Mouse (Mus musculus) neural tube, embryonic 11.5 days (tissue): ENCODE data around the gene Odf2. TPM values are rescaled to one million over a fixed set of nuclear protein-coding genes. Genes with fewer than 3 reads are reported as not detected.
A peak's percentile ranks its signal among the peaks of the same experiment; 100 is the strongest.
"Not testable (repeated sequence)": the region's sequence is repeated elsewhere in the genome, so short reads cannot be mapped to it uniquely, and the experiment has no call there.

ENCODE experiments used
- ATAC-seq: fragments of 200-750 bp; cut with Nextera tagmentation; 2 replicates; pipeline ENCODE4 v1.8.0; 2017; ENCODE audit warnings: moderate number of reproducible peaks, mild to moderate bottlenecking, moderate TSS enrichment, moderate library complexity; ENCODE audit not compliant: insufficient read depth, low FRiP score, low TSS enrichment
- DNase-seq: peaks from one replicate; pipeline ENCODE4 v3.0.0-alpha.2; 2015; ENCODE audit warnings: low spot score
- H3K27ac ChIP-seq: fragments of 300-500 bp; sonication (generic); 2 replicates; pipeline ENCODE4 v1.5.1; 2014; ENCODE audit warnings: low read depth, mild to moderate bottlenecking, low read length
- H3K27me3 ChIP-seq: fragments of 300-500 bp; sonication (generic); 2 replicates; pipeline ENCODE4 v1.6.1; 2014; ENCODE audit warnings: mild to moderate bottlenecking, low read length, mixed read lengths; ENCODE audit not compliant: control insufficient read depth, insufficient read depth
- H3K36me3 ChIP-seq: fragments of 300-500 bp; sonication (generic); 2 replicates; pipeline ENCODE4 v1.6.1; 2014; ENCODE audit warnings: mild to moderate bottlenecking, low read length, moderate library complexity, mixed read lengths; ENCODE audit not compliant: control insufficient read depth, insufficient read depth
- H3K4me1 ChIP-seq: fragments of 300-500 bp; sonication (generic); 2 replicates; pipeline ENCODE4 v1.6.1; 2014; ENCODE audit warnings: low read length, mixed read lengths; ENCODE audit not compliant: control insufficient read depth, insufficient read depth
- H3K4me2 ChIP-seq: fragments of 300-500 bp; sonication (generic); 2 replicates; pipeline ENCODE4 v1.6.1; 2014; ENCODE audit warnings: low read depth, mild to moderate bottlenecking, moderate library complexity
- H3K4me3 ChIP-seq: fragments of 300-500 bp; sonication (generic); 2 replicates; pipeline ENCODE4 v1.5.1; 2014; ENCODE audit warnings: low read depth, low read length
- H3K9ac ChIP-seq: fragments of 300-500 bp; sonication (generic); 2 replicates; pipeline ENCODE4 v1.6.1; 2014; ENCODE audit warnings: mild to moderate bottlenecking, low read length
- H3K9me3 ChIP-seq: fragments of 300-500 bp; sonication (generic); 2 replicates; pipeline ENCODE4 v1.6.1; 2016; ENCODE audit warnings: low read length; ENCODE audit not compliant: control insufficient read depth
- WGBS: fragments of 180-500 bp; shearing (Covaris S2); extraction: QIAGEN DNeasy Blood & Tissue Kit; methylation state at CpG from one replicate; pipeline ENCODE4 v1.1.7; 2014; 5-methylcytosine and 5-hydroxymethylcytosine counted together
- polyA plus RNA-seq: library from polyadenylated mRNA; unstranded; fragments of >200 nt; fragmentation: Nextera tagmentation; extraction: Ambion mirVana; gene quantifications from 2 replicates; pipeline ENCODE4 v1.2.1, GENCODE M21; 2014

The Odf2 gene
- polyA plus RNA-seq, 1 experiment from 2014 or later: 74.6 TPM

DNA sequence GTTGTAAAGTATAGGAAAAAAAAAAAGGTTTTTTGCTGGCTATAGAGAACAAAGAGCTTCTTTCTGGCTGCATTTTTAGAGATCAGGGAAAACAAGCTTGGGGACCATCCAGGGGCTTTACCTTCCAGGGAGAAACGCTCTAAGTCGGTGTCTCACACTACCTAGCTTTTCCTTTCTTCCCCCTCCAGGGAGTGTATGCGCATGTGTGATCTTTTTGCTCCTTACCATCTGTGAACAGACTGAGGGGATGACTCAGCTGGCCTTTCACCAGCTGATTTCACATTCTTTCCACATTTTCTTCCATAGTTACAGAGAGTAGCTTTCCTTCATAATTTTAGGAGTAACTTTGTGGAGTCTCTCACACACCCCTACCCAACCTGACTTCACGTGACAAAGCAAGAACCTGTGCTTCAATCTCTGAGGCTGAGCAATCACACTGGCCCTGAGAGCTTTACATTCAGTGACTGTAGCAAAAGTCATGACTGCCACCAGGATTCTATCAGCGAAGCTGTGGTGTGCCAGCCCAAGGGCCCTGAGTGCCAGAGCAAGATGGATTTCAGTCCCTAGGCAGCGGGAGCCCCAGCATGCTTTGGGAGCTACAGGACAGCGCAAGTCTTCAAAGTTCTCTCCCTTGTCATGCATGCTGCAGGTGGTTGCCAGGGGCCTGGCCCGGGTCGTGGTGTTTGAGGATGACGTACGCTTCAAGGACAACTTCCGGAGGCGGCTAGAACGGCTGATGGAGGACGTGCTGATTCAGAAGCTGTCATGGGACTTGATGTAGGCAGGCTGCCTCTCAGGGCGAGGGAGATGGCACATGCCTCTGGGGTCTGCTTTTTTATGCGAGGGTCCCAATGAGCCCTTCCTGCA lies 8.8 kb upstream of the Odf2 start:
- 0 out of 2 replicates have a peak, but pooled peaks cover 2% of the 10 kb centered on the region for H3K36me3 ChIP-seq
- no peaks in the 10 kb centered on the region for H3K4me1 ChIP-seq
- no peaks in the 10 kb centered on the region for H3K27me3 ChIP-seq
- no peak overlapping the region for H3K4me3 ChIP-seq
- H3K9ac ChIP-seq: no peak overlapping the region
- 70% methylated on average over 17 of the region's 17 CpGs for WGBS
- ATAC-seq (no peak), DNase-seq (no peak)
- no peak overlapping the region for H3K4me2 ChIP-seq
- no peaks in the 10 kb centered on the region for H3K9me3 ChIP-seq
- H3K27ac ChIP-seq: no peak overlapping the region

DNA sequence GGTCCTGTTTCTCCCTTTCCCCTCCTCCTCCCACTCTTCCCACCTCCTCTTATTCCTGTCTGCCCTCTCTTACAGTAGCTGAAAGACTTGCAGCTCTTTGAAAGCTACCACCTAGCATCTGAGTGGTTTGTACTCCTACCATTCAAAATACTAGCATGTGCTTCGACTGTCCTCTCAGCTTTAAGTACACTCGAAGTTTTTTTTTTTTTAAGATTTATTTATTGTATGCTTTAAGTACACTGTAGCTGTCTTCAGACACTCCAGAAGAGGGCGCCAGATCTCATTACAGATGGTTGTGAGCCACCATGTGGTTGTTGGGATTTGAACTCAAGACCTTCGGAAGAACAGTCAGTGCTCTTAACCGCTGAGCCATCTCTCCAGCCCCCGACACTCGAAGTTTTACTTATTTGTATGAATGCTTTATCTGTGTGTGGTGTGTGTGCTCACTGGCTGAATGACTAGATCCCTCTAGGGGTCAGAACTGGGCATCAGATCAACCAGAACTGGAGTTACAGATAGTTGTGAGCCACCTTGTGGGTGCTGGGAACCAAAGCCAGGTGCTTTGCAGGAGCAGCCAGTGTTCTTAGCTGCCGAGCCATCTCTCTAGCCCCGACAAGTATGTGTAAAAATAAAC lies 2.2 kb upstream of the Odf2 start:
- H3K4me3 ChIP-seq, H3K27me3 ChIP-seq, DNase-seq, H3K4me1 ChIP-seq, H3K9ac ChIP-seq, H3K27ac ChIP-seq, H3K4me2 ChIP-seq, ATAC-seq, H3K36me3 ChIP-seq, H3K9me3 ChIP-seq: not testable (repeated sequence)
- WGBS: 89% methylated on average over 9 of the region's 9 CpGs

DNA sequence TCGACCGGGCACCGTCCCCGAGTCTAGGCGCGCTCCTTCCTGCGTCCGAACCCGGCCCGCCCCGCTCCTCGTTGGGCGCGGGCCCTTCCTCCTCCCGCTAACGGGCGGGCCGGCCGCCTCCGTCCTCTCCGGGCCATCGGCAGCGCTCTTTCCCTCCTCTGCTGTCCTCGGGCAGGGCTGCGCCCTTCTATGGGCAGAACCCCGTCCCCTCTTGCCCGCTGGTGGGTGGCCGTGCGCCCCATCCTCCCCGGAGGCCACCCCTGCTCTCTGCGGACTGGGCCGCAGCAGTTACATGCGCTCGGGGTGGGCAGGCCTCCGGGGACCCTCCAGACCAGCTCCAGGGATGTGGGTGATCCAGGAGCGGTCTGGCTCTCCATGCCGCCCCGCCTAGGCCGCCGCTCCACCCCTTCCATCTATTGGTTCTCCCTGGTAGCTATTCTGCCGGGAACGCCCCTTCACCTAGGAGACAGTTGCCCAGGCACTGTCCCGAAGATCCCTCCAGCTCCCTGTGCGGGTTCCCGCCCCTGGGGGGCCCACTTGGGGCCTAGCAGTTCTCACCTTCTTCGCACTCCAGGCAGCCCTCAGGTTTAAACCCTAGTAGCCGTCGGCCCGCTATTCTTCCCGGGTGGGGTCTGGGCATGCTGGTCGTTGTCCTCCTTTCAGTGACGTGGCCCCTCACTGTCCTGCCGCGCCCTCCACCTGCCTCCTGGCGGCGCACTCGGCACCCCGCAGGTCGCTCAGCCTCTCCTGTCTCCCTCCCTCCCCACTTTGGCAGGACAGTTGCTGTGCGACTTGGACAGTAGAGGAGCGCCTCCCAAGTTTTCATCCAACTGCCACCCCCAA lies 1.2 kb downstream of the Odf2 start:
- Histone ChIP-seq H3K27me3 (no peaks in the 10 kb centered on the region), H3K4me1 (peaks cover 5% of the 10 kb centered on the region), H3K36me3 (peaks cover 16% of the 10 kb centered on the region), H3K4me2 (peak overlapping the region; percentile 83), H3K4me3 (peak overlapping the region; percentile 100), H3K9ac (peak overlapping the region; percentile 91), H3K9me3 (no peaks in the 10 kb centered on the region), H3K27ac (peak overlapping the region; percentile 88)
- ATAC-seq: peak; percentile 93
- under 1% methylated on average over 52 of the region's 61 CpGs for WGBS
- DNase-seq: peak; percentile 88

DNA sequence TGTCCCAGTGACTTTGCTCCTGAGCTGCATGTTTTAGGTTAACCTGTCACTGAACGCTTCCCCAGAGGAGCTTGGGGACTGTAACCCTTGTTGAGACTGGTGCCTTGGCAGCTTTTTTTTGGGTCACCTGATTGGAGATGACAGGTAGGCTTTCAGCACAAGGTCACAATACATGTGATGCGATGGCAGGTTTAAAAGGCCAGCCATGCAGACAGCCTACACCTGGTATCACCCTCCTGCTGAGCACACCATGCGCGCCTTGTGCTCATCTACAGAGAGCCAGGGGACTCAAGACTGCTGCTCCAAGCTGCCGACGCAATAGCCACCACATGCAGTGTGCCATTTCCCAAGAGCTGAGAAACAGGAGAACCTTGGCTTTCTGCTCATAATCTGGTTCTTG lies 2.8 kb downstream of the Odf2 start:
- DNase-seq (no peak), ATAC-seq (no peak)
- Histone ChIP-seq H3K27me3 (no peaks in the 10 kb centered on the region), H3K9ac (no peak overlapping the region), H3K27ac (no peak overlapping the region), H3K4me2 (no peak overlapping the region), H3K4me3 (no peak overlapping the region), H3K4me1 (peaks cover 5% of the 10 kb centered on the region), H3K9me3 (no peaks in the 10 kb centered on the region), H3K36me3 (peaks cover 20% of the 10 kb centered on the region)
- 91% methylated on average over 6 of the region's 6 CpGs for WGBS

- H3K4me3 ChIP-seq: no peak overlapping the region
- no peaks in the 10 kb centered on the region for H3K27me3 ChIP-seq
- peak; percentile 1 for DNase-seq
- H3K36me3 ChIP-seq: peaks cover 31% of the 10 kb centered on the region
- ATAC-seq: no peak
- H3K4me1 ChIP-seq: no peaks in the 10 kb centered on the region; the same call in 1 of the 2 replicates
- no peaks in the 10 kb centered on the region for H3K9me3 ChIP-seq
- H3K4me2 ChIP-seq: no peak overlapping the region
- no peak overlapping the region for H3K27ac ChIP-seq
- H3K9ac ChIP-seq: no peak overlapping the region
- WGBS: 94% methylated on average over 1 of the region's 1 CpGs
Measured at GRCm38 (mm10) chr2:29896071-29896470, 7.0 kb downstream of the Odf2 start.

GRCm38 (mm10) chr2:29897366-29897765 lies 8.3 kb downstream of the Odf2 start:
- Histone ChIP-seq H3K4me1 (no peaks in the 10 kb centered on the region), H3K9ac (no peak overlapping the region), H3K36me3 (peaks cover 37% of the 10 kb centered on the region), H3K27me3 (no peaks in the 10 kb centered on the region), H3K4me3 (no peak overlapping the region), H3K27ac (no peak overlapping the region), H3K9me3 (no peaks in the 10 kb centered on the region), H3K4me2 (no peak overlapping the region)
- DNase-seq (no peak), ATAC-seq (no peak)
- WGBS: 85% methylated on average over 2 of the region's 2 CpGs

DNA sequence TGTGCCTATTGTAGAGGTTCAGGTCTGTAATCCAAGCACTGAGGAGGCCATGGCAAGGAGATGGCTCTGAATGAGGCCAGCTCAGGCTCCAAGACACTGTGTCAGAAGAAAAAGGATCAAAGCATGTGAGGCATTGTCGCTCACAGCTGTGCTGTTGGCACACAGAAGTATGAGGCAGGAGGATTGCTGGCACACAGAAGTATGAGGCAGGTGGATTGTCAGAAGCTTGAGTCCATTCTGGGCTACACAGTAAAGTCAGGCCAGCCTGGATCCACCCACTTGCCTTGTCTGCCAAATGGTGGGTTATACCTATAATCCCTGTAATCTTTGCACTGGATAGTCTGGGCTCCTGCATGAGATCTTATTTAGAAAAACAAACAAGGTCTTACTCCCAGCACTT lies 9.1 kb downstream of the Odf2 start:
- H3K27ac ChIP-seq: no peak overlapping the region
- H3K4me2 ChIP-seq: no peak overlapping the region
- H3K27me3 ChIP-seq: no peaks in the 10 kb centered on the region
- ATAC-seq: no peak
- peaks cover 33% of the 10 kb centered on the region for H3K36me3 ChIP-seq
- no peak for DNase-seq
- no peak overlapping the region for H3K4me3 ChIP-seq
- no peak overlapping the region for H3K9ac ChIP-seq
- no peaks in the 10 kb centered on the region for H3K4me1 ChIP-seq
- H3K9me3 ChIP-seq: no peaks in the 10 kb centered on the region
- WGBS: 87% methylated on average over 1 of the region's 1 CpGs

DNA sequence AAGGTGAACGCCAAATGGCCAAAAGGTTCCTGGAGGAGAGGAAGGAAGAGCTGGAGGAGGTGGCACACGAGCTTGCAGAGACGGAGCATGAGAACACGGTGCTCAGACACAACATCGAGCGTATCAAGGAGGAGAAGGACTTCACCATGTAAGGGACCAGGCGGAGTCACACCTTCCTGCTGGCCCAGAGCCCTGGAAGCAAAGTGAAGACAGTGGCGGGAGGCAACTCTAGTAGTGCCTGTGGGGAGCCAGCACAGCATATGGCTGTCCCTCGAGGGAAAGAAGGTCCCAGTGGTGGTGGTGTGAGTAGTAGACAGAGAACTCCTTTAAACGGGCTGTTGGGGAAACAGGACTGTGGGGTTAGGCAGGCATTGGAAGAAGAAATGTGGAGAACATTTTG lies 13.2 kb downstream of the Odf2 start:
- H3K4me3 ChIP-seq: no peak overlapping the region
- no peak overlapping the region for H3K27ac ChIP-seq
- no peak overlapping the region for H3K4me2 ChIP-seq
- H3K36me3 ChIP-seq: peaks cover 32% of the 10 kb centered on the region
- no peaks in the 10 kb centered on the region for H3K4me1 ChIP-seq
- no peaks in the 10 kb centered on the region for H3K27me3 ChIP-seq
- H3K9me3 ChIP-seq: no peaks in the 10 kb centered on the region
- H3K9ac ChIP-seq: no peak overlapping the region
- 95% methylated on average over 10 of the region's 10 CpGs for WGBS
- DNase-seq (peak; percentile 3), ATAC-seq (no peak)
